Comparison of ENCODE assay signal across 8 mouse cellular contexts in genomic region chr9:108049016-108049455, GRCm38 (mm10). TPM values are rescaled to one million over a fixed set of nuclear protein-coding genes. Genes with fewer than 3 reads are reported as not detected.
DNase-seq lines count a peak whose midpoint lies in the region; ATAC-seq and TF ChIP-seq lines count a peak whose summit lies in the region.

Gmppb (plus strand) TSS chr9:108049242.

- TF ChIP-seq RAD21 in CH12.LX (IDR thresholded peaks at IDR 0.05; ENCODE audit: low read depth, low read length), result no peak

- TF ChIP-seq EP300 in CH12.LX (IDR thresholded peaks at IDR 0.05; ENCODE audit: low read length), result no peak

- H3K27me3 ChIP-seq in CH12.LX (replicated peaks), result no peaks in the 10 kb centered on the region
- H3K27me3 ChIP-seq in forebrain, embryonic 11.5 days (ENCODE audit: control insufficient read depth, insufficient read depth, low read length), result no peaks in the 10 kb centered on the region
- no peaks in the 10 kb centered on the region for H3K27me3 ChIP-seq in heart, embryonic 16.5 days (ENCODE audit: control insufficient read depth, insufficient read depth, low read length)
- no peaks in the 10 kb centered on the region for H3K27me3 ChIP-seq in liver, embryonic 15.5 days
- no peaks in the 10 kb centered on the region for H3K27me3 ChIP-seq in neural tube, embryonic 12.5 days (replicated peaks)

- H3K4me3 ChIP-seq in CH12.LX (replicated peaks in 1 of 3; ENCODE audit: low read depth in 2 of 3, low read length in 2 of 3, poor library complexity in 1 of 3), result peak within 1 kb of the TSS; percentile 71 to 88 (median 79)
- H3K4me3 ChIP-seq in forebrain, embryonic 11.5 days (ENCODE audit: low read depth, low read length), result peak within 1 kb of the TSS; percentile 73
- H3K4me3 ChIP-seq in heart, embryonic 16.5 days (ENCODE audit: low read length), result peak within 1 kb of the TSS; percentile 64
- peak within 1 kb of the TSS; percentile 74 for H3K4me3 ChIP-seq in liver, embryonic 15.5 days (replicated peaks)
- H3K4me3 ChIP-seq in neural tube, embryonic 12.5 days, result peak within 1 kb of the TSS; percentile 70

- peaks cover 2 to 37% of the 10 kb centered on the region in 2 experiments; a peak in 2 of 4 replicates for H3K4me1 ChIP-seq in CH12.LX (ENCODE audit: control insufficient read depth in 1 of 2, insufficient read depth in 2 of 2)
- peaks cover 6% of the 10 kb centered on the region; the same call in 1 of the 2 replicates for H3K4me1 ChIP-seq in forebrain, embryonic 11.5 days (replicated peaks; ENCODE audit: control insufficient read depth, insufficient read depth, low read length)
- peaks cover 30% of the 10 kb centered on the region for H3K4me1 ChIP-seq in heart, embryonic 16.5 days (ENCODE audit: control insufficient read depth, insufficient read depth, low read length)
- peaks cover 71% of the 10 kb centered on the region for H3K4me1 ChIP-seq in liver, embryonic 15.5 days (replicated peaks)
- peaks cover 29% of the 10 kb centered on the region for H3K4me1 ChIP-seq in neural tube, embryonic 12.5 days

- ATAC-seq in forebrain, embryonic 11.5 days (replicated peaks; ENCODE audit: low FRiP score), result peak; percentile 93
- ATAC-seq in heart, embryonic 16.5 days (replicated peaks; ENCODE audit: extremely low read depth, insufficient read depth, low FRiP score), result peak; percentile 93
- peak; percentile 93 for ATAC-seq in liver, embryonic 15.5 days (ENCODE audit: insufficient read depth)
- ATAC-seq in neural tube, embryonic 12.5 days (ENCODE audit: low FRiP score, low read depth), result peak; percentile 92

- peak within 1 kb of the TSS; percentile 64 for H3K9ac ChIP-seq in CH12.LX (ENCODE audit: insufficient read depth, low read depth)
- peak within 1 kb of the TSS; percentile 72 for H3K9ac ChIP-seq in forebrain, embryonic 11.5 days (ENCODE audit: low read length)
- H3K9ac ChIP-seq in heart, embryonic 16.5 days (ENCODE audit: low read length), result peak within 1 kb of the TSS; percentile 84
- peak within 1 kb of the TSS; percentile 70 for H3K9ac ChIP-seq in liver, embryonic 15.5 days
- peak within 1 kb of the TSS; percentile 69 for H3K9ac ChIP-seq in neural tube, embryonic 12.5 days

- no peak for TF ChIP-seq CTCF in CH12.LX (conservative IDR thresholded peaks at IDR 0.05 in 1 of 2, IDR thresholded peaks at IDR 0.05 in 1 of 2; ENCODE audit: low read depth in 2 of 2, low read length in 2 of 2)

- peak; percentile 98 for DNase-seq in CH12.LX (ENCODE audit: extremely low read depth)
- peak; percentile 96 for DNase-seq in c-Kit-positive CD71-positive TER-119-negative erythroid progenitor cells, embryonic 14.5 days (ENCODE audit: low read depth)
- peak; percentile 97 for DNase-seq in forebrain, embryonic 11.5 days (ENCODE audit: low spot score)
- DNase-seq in kidney, postnatal 36 days, result peak; percentile 97 to 98
- DNase-seq in telencephalon, adult 2 months (ENCODE audit: low read depth, low spot score), result peak; percentile 97

- H3K36me3 ChIP-seq in CH12.LX (replicated peaks in 1 of 2; ENCODE audit: control insufficient read depth in 1 of 2, insufficient read depth in 1 of 2, low read length in 1 of 2), result peaks cover 51 to 74% of the 10 kb centered on the region in 2 experiments
- peaks cover 5% of the 10 kb centered on the region; the same call in 1 of the 2 replicates for H3K36me3 ChIP-seq in forebrain, embryonic 11.5 days (ENCODE audit: control insufficient read depth, insufficient read depth, low read length)
- H3K36me3 ChIP-seq in heart, embryonic 16.5 days (ENCODE audit: control insufficient read depth, insufficient read depth), result peaks cover 27% of the 10 kb centered on the region
- H3K36me3 ChIP-seq in liver, embryonic 15.5 days (replicated peaks), result peaks cover 78% of the 10 kb centered on the region
- peaks cover 51% of the 10 kb centered on the region for H3K36me3 ChIP-seq in neural tube, embryonic 12.5 days

- dilution Hi-C loops in CH12.LX (cut with MboI; ENCODE audit: extremely low pct_ligation_motif_present, extremely low pct_unique_long_range_greater_than_20kb, low sequenced_read_pairs), result no loop called here

- peak; percentile 87 for TF ChIP-seq POLR2A in CH12.LX (IDR thresholded peaks at IDR 0.05; ENCODE audit: low read depth, low read length)

- H3K9me3 ChIP-seq in CH12.LX (replicated peaks; ENCODE audit: low read length), result no peaks in the 10 kb centered on the region
- no peaks in the 10 kb centered on the region for H3K9me3 ChIP-seq in forebrain, embryonic 11.5 days (ENCODE audit: control insufficient read depth, low read length)
- no peaks in the 10 kb centered on the region for H3K9me3 ChIP-seq in heart, embryonic 16.5 days (replicated peaks; ENCODE audit: control insufficient read depth, low read length)
- H3K9me3 ChIP-seq in liver, embryonic 15.5 days (replicated peaks), result no peaks in the 10 kb centered on the region
- no peaks in the 10 kb centered on the region for H3K9me3 ChIP-seq in neural tube, embryonic 12.5 days

- H3K4me2 ChIP-seq in CH12.LX (ENCODE audit: insufficient read depth, low read depth, poor library complexity, severe bottlenecking), result peak within 1 kb of the TSS; percentile 73
- peak within 1 kb of the TSS; percentile 89 for H3K4me2 ChIP-seq in forebrain, embryonic 11.5 days (ENCODE audit: low read depth, low read length, severe bottlenecking)
- peak within 1 kb of the TSS; percentile 82 for H3K4me2 ChIP-seq in heart, embryonic 16.5 days (ENCODE audit: low read depth, low read length)
- H3K4me2 ChIP-seq in liver, embryonic 15.5 days, result peak within 1 kb of the TSS; percentile 94
- peak within 1 kb of the TSS; percentile 86 for H3K4me2 ChIP-seq in neural tube, embryonic 12.5 days (replicated peaks)

- H3K27ac ChIP-seq in CH12.LX (ENCODE audit: insufficient read depth, low read depth), result no peak within 1 kb of the TSS
- peak within 1 kb of the TSS; percentile 57 for H3K27ac ChIP-seq in forebrain, embryonic 11.5 days (ENCODE audit: low read depth, low read length)
- peak within 1 kb of the TSS; percentile 65 for H3K27ac ChIP-seq in heart, embryonic 16.5 days (ENCODE audit: low read length)
- H3K27ac ChIP-seq in liver, embryonic 15.5 days (replicated peaks), result peak within 1 kb of the TSS; percentile 90
- no peak within 1 kb of the TSS for H3K27ac ChIP-seq in neural tube, embryonic 12.5 days

- in situ Hi-C loops in CH12.LX (cut with MboI; ENCODE audit: low pct_ligation_motif_present, low pct_unique_long_range_greater_than_20kb, low sequenced_read_pairs), result no loop called here

- no peaks in the 10 kb centered on the region for H3K79me2 ChIP-seq in CH12.LX (replicated peaks; ENCODE audit: control insufficient read depth, extremely low read depth, insufficient read depth, poor library complexity, severe bottlenecking)

- 0% methylated on average over 36 of the region's 39 CpGs for WGBS in forebrain, embryonic 11.5 days
- 0% methylated on average over 39 of the region's 39 CpGs for WGBS in heart, embryonic 16.5 days
- WGBS in liver, embryonic 15.5 days (ENCODE audit: insufficient replicate concordance), result under 1% methylated on average over 39 of the region's 39 CpGs
- under 1% methylated on average over 37 of the region's 39 CpGs for WGBS in neural tube, embryonic 12.5 days

TF ChIP-seq in CH12.LX, 34 proteins besides CTCF, POLR2A, EP300 and RAD21 (continues in another document):
- TF ChIP-seq NRF1 (IDR thresholded peaks at IDR 0.05; ENCODE audit: low read depth, low read length), result peak; percentile 48; the same call in 1 of the 2 replicates
- peak; percentile 89 for TF ChIP-seq IRF4 (IDR thresholded peaks at IDR 0.05; ENCODE audit: low read depth, low read length)
- peak; percentile 80; the same call in 1 of the 2 replicates for TF ChIP-seq MXI1 (IDR thresholded peaks at IDR 0.05; ENCODE audit: low read depth, low read length)
- no peak for TF ChIP-seq JUND (conservative IDR thresholded peaks at IDR 0.05; ENCODE audit: low read depth, low read length)
- peak; percentile 36; the same call in 1 of the 2 replicates for TF ChIP-seq MEF2A (IDR thresholded peaks at IDR 0.05; ENCODE audit: borderline replicate concordance, low read depth, low read length)
- TF ChIP-seq ETS1 (conservative IDR thresholded peaks at IDR 0.05; ENCODE audit: low read depth, low read length), result no peak
- no peak; the same call in 1 of the 2 replicates for TF ChIP-seq POLR2AphosphoS2 (IDR thresholded peaks at IDR 0.05; ENCODE audit: low read depth, low read length)
- peak; percentile 66 for TF ChIP-seq CHD2 (IDR thresholded peaks at IDR 0.05; ENCODE audit: low read length)
- no peak for TF ChIP-seq ZKSCAN1 (IDR thresholded peaks at IDR 0.05; ENCODE audit: borderline replicate concordance, low read depth, low read length)
- peak; percentile 91 for TF ChIP-seq ELF1 (IDR thresholded peaks at IDR 0.05; ENCODE audit: low read depth, low read length)
- TF ChIP-seq MYC (IDR thresholded peaks at IDR 0.05; ENCODE audit: low read depth, low read length), result peak; percentile 51; the same call in 1 of the 2 replicates
- no peak; the same call in 1 of the 2 replicates for TF ChIP-seq GABPA (IDR thresholded peaks at IDR 0.05; ENCODE audit: insufficient replicate concordance, low read depth, low read length)
- TF ChIP-seq MAFK (IDR thresholded peaks at IDR 0.05; ENCODE audit: insufficient replicate concordance, low read length), result no peak
- TF ChIP-seq HCFC1 (IDR thresholded peaks at IDR 0.05; ENCODE audit: low read depth, low read length), result peak; percentile 79
- no peak; the same call in 1 of the 2 replicates for TF ChIP-seq USF1 (IDR thresholded peaks at IDR 0.05; ENCODE audit: low read depth, low read length)
- TF ChIP-seq MAX (IDR thresholded peaks at IDR 0.05; ENCODE audit: low read length), result peak; percentile 61; the same call in 1 of the 2 replicates
- TF ChIP-seq TBP (conservative IDR thresholded peaks at IDR 0.05; ENCODE audit: low read depth, low read length), result peak; percentile 65; the same call in 1 of the 2 replicates
- TF ChIP-seq SIN3A (IDR thresholded peaks at IDR 0.05; ENCODE audit: low read length), result peak; percentile 97
- no peak for TF ChIP-seq JUN (IDR thresholded peaks at IDR 0.05; ENCODE audit: insufficient read depth, low read depth, low read length)
- TF ChIP-seq ZMIZ1 (IDR thresholded peaks at IDR 0.05; ENCODE audit: low read depth, low read length), result no peak
- TF ChIP-seq MAZ (IDR thresholded peaks at IDR 0.05; ENCODE audit: low read depth, low read length), result no peak
- TF ChIP-seq NELFE (IDR thresholded peaks at IDR 0.05; ENCODE audit: low read depth, low read length), result peak; percentile 75

RNA-seq across cellular contexts. Expression of gene Gmppb, which starts in this region (rescaled TPM):
- 20.9 and 33.4 TPM in 2 replicates for total RNA-seq in CH12.LX (2012; rRNA removed)
- 17.9 and 18.4 TPM in 2 replicates for total RNA-seq in CH12.LX (2014; rRNA removed)
- polyA plus RNA-seq in CH12.LX (2012; ENCODE audit: insufficient read length, low read depth), result 19.2 and 21.8 TPM in 2 replicates
- 19.9 and 20.7 TPM in 2 replicates for polyA plus RNA-seq in forebrain, embryonic 11.5 days (2014; fragmentation: Nextera tagmentation; extraction: Ambion mirVana)
- 21.6 and 26.0 TPM in 2 replicates for polyA plus RNA-seq in heart, embryonic 16.5 days (2015; fragmentation: Nextera tagmentation; extraction: Ambion mirVana)
- polyA plus RNA-seq in liver, embryonic 15.5 days (2015; fragmentation: Nextera tagmentation; extraction: Ambion mirVana), result 15.3 and 16.3 TPM in 2 replicates
- polyA plus RNA-seq in neural tube, embryonic 12.5 days (2016; fragmentation: Nextera tagmentation; extraction: Ambion mirVana), result 18.3 and 23.5 TPM in 2 replicates

Comparison
In these comparisons a context has a peak if more than half of its experiments do, and no peak if none do; other contexts are left out.
1. H3K27ac ChIP-seq: peak in forebrain, embryonic 11.5 days (single experiment), heart, embryonic 16.5 days (single experiment) and liver, embryonic 15.5 days (single experiment); none in CH12.LX (single experiment) and neural tube, embryonic 12.5 days (single experiment).
2. Peak in every context shown above with its lines, with median percentiles within 50 percentile points of each other: DNase-seq, H3K4me2 ChIP-seq, H3K4me3 ChIP-seq, H3K9ac ChIP-seq and ATAC-seq.